Mouse (Mus musculus): ENCODE measurements around the gene Lhx5.

DNA sequence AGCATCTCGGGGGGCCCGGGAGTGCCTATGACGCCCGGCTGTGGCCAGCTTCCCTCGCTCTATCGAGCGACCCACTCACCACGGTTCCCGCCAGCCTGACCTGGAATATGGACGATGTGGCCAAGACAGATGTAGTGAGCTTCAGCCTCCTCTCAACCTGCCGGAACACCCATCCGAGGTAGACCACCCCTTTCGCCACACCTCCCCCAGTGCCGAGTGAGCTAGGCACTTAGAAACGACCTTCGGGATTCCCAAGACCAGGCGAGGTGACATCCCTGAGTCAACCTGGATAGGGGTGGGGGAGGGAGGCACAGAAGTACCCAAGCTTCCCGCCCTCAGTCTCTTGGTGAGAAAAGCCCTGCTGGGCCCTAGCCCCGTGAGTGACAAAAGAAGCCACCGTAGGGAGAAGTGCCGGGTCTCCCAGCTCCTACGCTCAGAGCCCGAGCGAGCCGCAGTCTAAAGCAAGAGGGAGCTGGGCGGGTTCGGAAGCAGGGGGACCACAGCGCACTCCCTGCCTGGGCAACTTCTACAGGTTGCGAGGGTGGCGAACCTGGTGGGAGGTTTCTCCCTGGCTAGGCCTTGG lies 407 bp upstream of the Lhx5 start:
- TF ChIP-seq POLR2A (IDR thresholded peaks at IDR 0.05; ENCODE audit: borderline replicate concordance, extremely low read depth, insufficient read depth, insufficient read length, poor library complexity, severe bottlenecking), result no peak
- TF ChIP-seq CTCF (IDR thresholded peaks at IDR 0.05; ENCODE audit: borderline replicate concordance, extremely low read depth, insufficient read depth, insufficient read length), result no peak

Data from brain, embryonic 14.5 days (tissue).